In the genomic region with DNA sequence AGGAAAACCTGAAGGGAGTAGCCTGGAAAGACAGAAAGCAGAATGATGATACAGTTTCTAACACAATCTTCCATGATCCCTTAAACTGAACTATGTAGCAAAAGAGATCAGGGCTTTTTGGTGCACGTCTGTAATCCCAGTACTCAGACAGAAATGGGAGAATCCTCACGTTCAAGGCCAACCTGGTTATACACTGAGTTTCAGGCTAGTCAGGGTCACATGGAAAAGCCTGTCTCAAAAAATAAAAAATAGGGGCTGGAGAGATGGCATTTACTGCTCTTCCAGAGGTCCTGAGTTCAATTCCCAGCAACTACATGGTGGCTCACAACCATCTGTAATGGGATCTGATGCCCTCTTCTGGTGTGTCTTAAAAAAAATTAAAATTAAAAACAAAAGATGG, we compare ENCODE assay signal across 46 mouse cellular contexts. TPM values are rescaled to one million over a fixed set of nuclear protein-coding genes. Genes with fewer than 3 reads are reported as not detected.
"Had no signal": no experiment of that assay in that cellular context is flagged by ENCODE, and none has a peak within 500 bp of the region (broad histone marks: within the 10 kb centered on the region; RNA-seq: fewer than 3 reads in every experiment).

No protein-coding gene starts in this region.

- H3K9ac ChIP-seq: limb, embryonic 12.5 days; limb, embryonic 13.5 days; limb, embryonic 15.5 days; liver, embryonic 12.5 days; liver, embryonic 13.5 days; liver, embryonic 14.5 days; liver, embryonic 15.5 days; liver, postnatal 0 days; lung, embryonic 14.5 days; lung, embryonic 15.5 days; midbrain, embryonic 12.5 days; midbrain, embryonic 13.5 days; midbrain, embryonic 15.5 days; neural tube, embryonic 12.5 days had no signal

- DNase-seq: left cerebral cortex, postnatal 4 days; liver; liver, embryonic 13.5 days; liver, postnatal 0 days; lung, adult 18-20 months; lung, adult 2 months; lung, embryonic 14.5 days; lung, postnatal 10 days; lung, postnatal 14 days; lung, postnatal 36 days; lung, postnatal 4 days; midbrain, embryonic 14.5 days had no signal

- H3K4me3 ChIP-seq: limb, embryonic 10.5 days; limb, embryonic 12.5 days; limb, embryonic 13.5 days; limb, embryonic 15.5 days; liver, embryonic 12.5 days; liver, embryonic 13.5 days; liver, embryonic 15.5 days; lung, embryonic 15.5 days; megakaryocyte, embryonic 14.5 days; midbrain, embryonic 10.5 days; midbrain, embryonic 12.5 days; midbrain, embryonic 13.5 days; midbrain, embryonic 15.5 days; myocyte; neural tube, embryonic 12.5 days had no signal

- H3K36me3 ChIP-seq: limb, embryonic 10.5 days; limb, embryonic 12.5 days; limb, embryonic 13.5 days; limb, embryonic 15.5 days; liver, embryonic 12.5 days; liver, embryonic 13.5 days; liver, embryonic 15.5 days; lung, embryonic 15.5 days; midbrain, embryonic 10.5 days; midbrain, embryonic 12.5 days; midbrain, embryonic 13.5 days; midbrain, embryonic 15.5 days; neural tube, embryonic 12.5 days had no signal

- H3K4me1 ChIP-seq: limb, embryonic 12.5 days; limb, embryonic 13.5 days; limb, embryonic 15.5 days; liver, embryonic 15.5 days; lung, embryonic 15.5 days; midbrain, embryonic 10.5 days; midbrain, embryonic 12.5 days; midbrain, embryonic 13.5 days; midbrain, embryonic 15.5 days; neural tube, embryonic 12.5 days had no signal

- H3K27ac ChIP-seq: limb, embryonic 10.5 days; limb, embryonic 12.5 days; limb, embryonic 13.5 days; limb, embryonic 15.5 days; liver, embryonic 12.5 days; liver, embryonic 13.5 days; liver, embryonic 14.5 days; liver, embryonic 15.5 days; lung, embryonic 15.5 days; macrophage; midbrain, embryonic 10.5 days; midbrain, embryonic 12.5 days; midbrain, embryonic 13.5 days; midbrain, embryonic 15.5 days; neural tube, embryonic 12.5 days had no signal

- H3K9me3 ChIP-seq: limb, embryonic 10.5 days; limb, embryonic 12.5 days; limb, embryonic 13.5 days; limb, embryonic 15.5 days; liver, embryonic 12.5 days; liver, embryonic 13.5 days; liver, embryonic 15.5 days; lung, embryonic 15.5 days; megakaryocyte, embryonic 14.5 days; midbrain, embryonic 10.5 days; midbrain, embryonic 12.5 days; midbrain, embryonic 13.5 days; midbrain, embryonic 15.5 days; neural tube, embryonic 12.5 days had no signal

- H3K27me3 ChIP-seq: limb, embryonic 12.5 days; limb, embryonic 13.5 days; limb, embryonic 15.5 days; liver, embryonic 12.5 days; liver, embryonic 13.5 days; liver, embryonic 15.5 days; lung, embryonic 15.5 days; megakaryocyte, embryonic 14.5 days; midbrain, embryonic 12.5 days; midbrain, embryonic 13.5 days; midbrain, embryonic 15.5 days; neural tube, embryonic 12.5 days had no signal

RNA-seq across cellular contexts. Expression of gene Sh2d7, which starts 48.4 kb away (rescaled TPM):
- total RNA-seq: left cerebral cortex, postnatal 10 days; left cerebral cortex, postnatal 14 days; left cerebral cortex, postnatal 25 days; left cerebral cortex, postnatal 36 days; left cerebral cortex, postnatal 4 days; liver, adult 2 months; megakaryocyte progenitor cell, adult 5-6 weeks; megakaryocyte, adult 5-6 weeks; megakaryocyte-erythroid progenitor cell, adult 5-6 weeks; midbrain, postnatal 0 days had no signal
- polyA plus RNA-seq: limb, embryonic 10.5 days; limb, embryonic 11.5 days; limb, embryonic 12.5 days; limb, embryonic 13.5 days; limb, embryonic 14.5 days; limb, embryonic 15.5 days; liver, adult 2 months; liver, embryonic 11.5 days; liver, embryonic 12.5 days; liver, embryonic 13.5 days; liver, embryonic 14.5 days; liver, embryonic 15.5 days; liver, embryonic 16.5 days; liver, postnatal 0 days; lung, embryonic 14.5 days; lung, embryonic 15.5 days; lung, embryonic 16.5 days; lung, postnatal 0 days; macrophage; midbrain, embryonic 10.5 days; midbrain, embryonic 11.5 days; midbrain, embryonic 13.5 days; midbrain, embryonic 14.5 days; midbrain, embryonic 15.5 days; midbrain, embryonic 16.5 days; myocyte; neural tube, embryonic 11.5 days; neural tube, embryonic 12.5 days had no signal
